Mouse (Mus musculus): ENCODE data around the gene Ext2. TPM values are rescaled to one million over a fixed set of nuclear protein-coding genes. Genes with fewer than 3 reads are reported as not detected.

The Ext2 gene
- polyA plus RNA-seq, 1 experiment: 78.9 TPM

- peak; percentile 10 for TF ChIP-seq USF1 (IDR thresholded peaks at IDR 0.05; ENCODE audit: low read depth)
- TF ChIP-seq MYOG (IDR thresholded peaks at IDR 0.05; ENCODE audit: control insufficient read depth in 1 of 3, insufficient read depth in 1 of 3, insufficient read length in 2 of 3, low read depth in 2 of 3): no peak
- H3K4me3 ChIP-seq: no peak overlapping the region
- no peaks in the 10 kb centered on the region for H3K27me3 ChIP-seq (ENCODE audit: control insufficient read depth, insufficient read depth, insufficient read length)
- no peaks in the 10 kb centered on the region for H3K79me2 ChIP-seq (ENCODE audit: control insufficient read depth, insufficient read depth)
- H3K36me3 ChIP-seq (ENCODE audit: control insufficient read depth, insufficient read depth): no peaks in the 10 kb centered on the region
- peak overlapping the region; percentile 43 for H3K4me2 ChIP-seq (ENCODE audit: low read depth)
- no peak overlapping the region for H3ac ChIP-seq (ENCODE audit: control insufficient read depth, insufficient read length)
These were observed 46.9 kb downstream of the Ext2 start for GRCm38 (mm10) chr2:93775431-93775830.

DNA sequence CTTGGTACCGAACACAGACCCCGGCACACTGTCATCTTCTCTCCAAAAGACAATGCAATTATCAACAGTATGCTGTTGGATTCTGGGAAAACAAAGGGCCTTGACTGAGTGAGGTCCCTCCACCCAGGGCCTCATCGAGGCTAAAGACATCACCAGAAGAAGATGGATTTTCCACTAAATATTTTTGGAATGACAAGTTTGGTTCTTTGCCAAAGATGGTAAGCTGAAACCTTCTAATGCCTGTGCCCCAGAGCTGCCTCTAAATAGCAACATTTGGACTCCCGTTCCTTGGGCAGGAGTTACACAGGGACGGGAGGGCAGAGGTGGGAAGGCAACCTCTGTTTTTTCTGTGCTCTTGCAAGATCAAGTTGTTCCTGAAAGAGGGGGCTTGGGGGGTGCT is 47.4 kb downstream of the Ext2 start:
- H3K79me2 ChIP-seq (ENCODE audit: control insufficient read depth, insufficient read depth): no peaks in the 10 kb centered on the region
- TF ChIP-seq TCF12 (IDR thresholded peaks at IDR 0.05; ENCODE audit: insufficient read depth, poor library complexity, severe bottlenecking) (no peak), SRF (IDR thresholded peaks at IDR 0.05; ENCODE audit: control insufficient read depth, insufficient read length, low read depth) (no peak), POLR2AphosphoS2 (IDR thresholded peaks at IDR 0.05; ENCODE audit: insufficient read length, low read depth) (no peak), CEBPB (IDR thresholded peaks at IDR 0.05; ENCODE audit: insufficient read depth, poor library complexity, severe bottlenecking) (no peak), TCF3 (IDR thresholded peaks at IDR 0.05; ENCODE audit: insufficient read length, low read depth) (no peak), USF1 (IDR thresholded peaks at IDR 0.05; ENCODE audit: low read depth) (no peak), MAX (IDR thresholded peaks at IDR 0.05; ENCODE audit: low read depth) (no peak), MYOG (IDR thresholded peaks at IDR 0.05; ENCODE audit: control insufficient read depth in 1 of 3, insufficient read depth in 1 of 3, insufficient read length in 2 of 3, low read depth in 2 of 3) (no peak), MYOD1 (IDR thresholded peaks at IDR 0.05; ENCODE audit: control insufficient read depth in 1 of 3, insufficient read length in 2 of 3, low read depth in 2 of 3) (no peak), POLR2A (IDR thresholded peaks at IDR 0.05; ENCODE audit: insufficient read length, low read depth) (no peak), E2F4 (IDR thresholded peaks at IDR 0.05; ENCODE audit: insufficient read depth) (no peak)

DNA sequence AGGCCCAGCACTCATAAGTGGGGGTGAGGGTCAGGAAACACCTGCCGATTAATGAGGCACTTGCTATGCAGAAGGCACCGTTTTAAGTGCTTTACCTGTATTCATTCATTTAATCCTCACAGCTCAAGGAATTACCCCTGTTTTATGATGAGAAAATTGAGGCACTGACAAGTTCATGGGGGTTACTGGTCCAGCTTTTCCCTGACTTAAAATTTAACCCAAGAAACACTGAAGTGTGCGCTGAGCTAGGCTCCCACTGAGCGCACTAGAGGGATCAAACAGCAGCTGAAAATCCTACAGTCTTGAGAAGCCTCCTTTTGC is 49.6 kb downstream of the Ext2 start:
- TF ChIP-seq POLR2A (IDR thresholded peaks at IDR 0.05; ENCODE audit: insufficient read length, low read depth) (no peak), REST (IDR thresholded peaks at IDR 0.05; ENCODE audit: insufficient read depth, insufficient read length) (no peak), MYOD1 (IDR thresholded peaks at IDR 0.05; ENCODE audit: control insufficient read depth in 1 of 3, insufficient read length in 2 of 3, low read depth in 2 of 3) (no peak), USF1 (IDR thresholded peaks at IDR 0.05; ENCODE audit: low read depth) (no peak), MYOG (IDR thresholded peaks at IDR 0.05; ENCODE audit: control insufficient read depth in 1 of 3, insufficient read depth in 1 of 3, insufficient read length in 2 of 3, low read depth in 2 of 3) (no peak), E2F4 (IDR thresholded peaks at IDR 0.05; ENCODE audit: insufficient read depth) (no peak), TCF3 (IDR thresholded peaks at IDR 0.05; ENCODE audit: insufficient read length, low read depth) (no peak), POLR2AphosphoS2 (IDR thresholded peaks at IDR 0.05; ENCODE audit: insufficient read length, low read depth) (no peak), TCF12 (IDR thresholded peaks at IDR 0.05; ENCODE audit: insufficient read depth, poor library complexity, severe bottlenecking) (no peak), SRF (IDR thresholded peaks at IDR 0.05; ENCODE audit: control insufficient read depth, insufficient read length, low read depth) (no peak)
- Histone ChIP-seq H3K4me2 (ENCODE audit: low read depth) (no peak overlapping the region), H3K36me3 (ENCODE audit: control insufficient read depth, insufficient read depth) (no peaks in the 10 kb centered on the region), H3K27me3 (ENCODE audit: control insufficient read depth, insufficient read depth, insufficient read length) (no peaks in the 10 kb centered on the region), H3K79me2 (ENCODE audit: control insufficient read depth, insufficient read depth) (no peaks in the 10 kb centered on the region), H3ac (ENCODE audit: control insufficient read depth, insufficient read length) (no peak overlapping the region), H3K4me3 (no peak overlapping the region)

More for the DNA sequence above, 47.4 kb downstream of the Ext2 start:
- Histone ChIP-seq H3K36me3 (ENCODE audit: control insufficient read depth, insufficient read depth) (no peaks in the 10 kb centered on the region), H3K4me2 (ENCODE audit: low read depth) (peak overlapping the region; percentile 43), H3K27me3 (ENCODE audit: control insufficient read depth, insufficient read depth, insufficient read length) (no peaks in the 10 kb centered on the region), H3ac (ENCODE audit: control insufficient read depth, insufficient read length) (no peak overlapping the region), H3K4me3 (no peak overlapping the region)

DNA sequence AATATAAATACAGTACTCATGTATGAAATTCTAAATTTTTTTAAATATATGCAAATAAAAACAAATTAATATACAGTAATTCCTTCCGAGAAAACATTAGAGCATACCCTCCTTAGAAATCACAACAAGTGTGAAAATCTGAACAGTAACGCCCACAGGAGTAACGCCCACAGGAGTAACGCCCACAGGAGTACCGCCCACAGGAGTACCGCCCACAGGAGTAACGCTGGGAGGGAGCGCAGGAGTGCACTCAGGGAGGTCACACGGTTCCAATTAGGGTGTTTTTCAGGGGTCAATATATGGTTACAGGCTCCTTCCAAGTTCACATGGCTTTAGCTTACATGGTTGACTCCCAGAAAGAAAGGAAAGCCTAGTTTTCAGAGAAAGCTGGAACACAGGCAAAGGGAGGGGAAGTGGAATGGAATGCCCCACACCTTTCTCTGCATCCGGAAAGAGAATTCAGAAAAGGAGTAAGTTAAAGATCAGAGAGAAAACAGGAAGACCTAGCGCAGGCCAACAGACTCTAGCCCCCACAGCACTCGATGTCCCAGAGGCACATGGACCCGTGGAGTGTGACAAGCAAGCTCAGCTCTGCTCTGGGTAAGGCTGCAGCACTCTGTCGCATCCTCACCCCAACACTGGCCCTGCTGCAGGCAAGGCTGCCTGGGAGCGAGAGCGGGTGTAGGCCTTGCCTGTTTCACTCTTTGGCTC is 50.2 kb downstream of the Ext2 start:
- Histone ChIP-seq H3ac (ENCODE audit: control insufficient read depth, insufficient read length) (no peak overlapping the region), H3K79me2 (ENCODE audit: control insufficient read depth, insufficient read depth) (no peaks in the 10 kb centered on the region), H3K36me3 (ENCODE audit: control insufficient read depth, insufficient read depth) (no peaks in the 10 kb centered on the region), H3K4me3 (no peak overlapping the region), H3K27me3 (ENCODE audit: control insufficient read depth, insufficient read depth, insufficient read length) (no peaks in the 10 kb centered on the region), H3K4me2 (ENCODE audit: low read depth) (no peak overlapping the region)
- TF ChIP-seq TCF3 (IDR thresholded peaks at IDR 0.05; ENCODE audit: insufficient read length, low read depth): no peak
- TF ChIP-seq SRF (IDR thresholded peaks at IDR 0.05; ENCODE audit: control insufficient read depth, insufficient read length, low read depth): no peak
- no peak for TF ChIP-seq POLR2A (IDR thresholded peaks at IDR 0.05; ENCODE audit: insufficient read length, low read depth)
- TF ChIP-seq MAX (IDR thresholded peaks at IDR 0.05; ENCODE audit: low read depth): no peak
- TF ChIP-seq MYOG (IDR thresholded peaks at IDR 0.05; ENCODE audit: control insufficient read depth in 1 of 3, insufficient read depth in 1 of 3, insufficient read length in 2 of 3, low read depth in 2 of 3): no peak
- no peak for TF ChIP-seq CEBPB (IDR thresholded peaks at IDR 0.05; ENCODE audit: insufficient read depth, poor library complexity, severe bottlenecking)
- no peak for TF ChIP-seq TCF12 (IDR thresholded peaks at IDR 0.05; ENCODE audit: insufficient read depth, poor library complexity, severe bottlenecking)
- no peak for TF ChIP-seq MYOD1 (IDR thresholded peaks at IDR 0.05; ENCODE audit: control insufficient read depth in 1 of 3, insufficient read length in 2 of 3, low read depth in 2 of 3)

DNA sequence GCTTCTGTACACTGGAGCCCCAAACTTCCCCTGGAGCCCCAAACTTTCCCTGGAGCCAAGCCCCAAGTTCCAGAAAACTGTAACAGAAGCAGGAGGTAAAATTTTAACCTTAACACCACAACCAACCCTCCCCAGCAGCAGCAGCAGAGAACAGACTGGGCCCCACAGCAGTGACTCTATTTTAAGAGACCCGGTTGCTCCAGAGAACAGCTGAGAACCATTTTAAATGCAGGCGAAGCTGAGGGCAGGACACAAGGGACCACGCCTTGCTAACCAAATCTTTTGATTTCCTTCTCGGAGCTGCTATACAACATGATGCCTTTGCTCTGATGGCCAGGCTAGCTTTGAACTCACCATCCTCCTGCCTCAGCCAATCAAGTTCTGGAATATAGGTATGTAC is 51.5 kb downstream of the Ext2 start:
- H3K36me3 ChIP-seq (ENCODE audit: control insufficient read depth, insufficient read depth): no peaks in the 10 kb centered on the region
- TF ChIP-seq MYOD1 (IDR thresholded peaks at IDR 0.05; ENCODE audit: control insufficient read depth in 1 of 3, insufficient read length in 2 of 3, low read depth in 2 of 3) (peak; percentile 11 to 70 (median 15)), TCF12 (IDR thresholded peaks at IDR 0.05; ENCODE audit: insufficient read depth, poor library complexity, severe bottlenecking) (peak; percentile 24), REST (IDR thresholded peaks at IDR 0.05; ENCODE audit: insufficient read depth, insufficient read length) (no peak), MAX (IDR thresholded peaks at IDR 0.05; ENCODE audit: low read depth) (no peak), MYOG (IDR thresholded peaks at IDR 0.05; ENCODE audit: control insufficient read depth in 1 of 3, insufficient read depth in 1 of 3, insufficient read length in 2 of 3, low read depth in 2 of 3) (peak in 2 of 3 experiments; percentile 74 to 94)
- H3K4me2 ChIP-seq (ENCODE audit: low read depth): peak overlapping the region; percentile 55
- no peaks in the 10 kb centered on the region for H3K27me3 ChIP-seq (ENCODE audit: control insufficient read depth, insufficient read depth, insufficient read length)
- H3K79me2 ChIP-seq (ENCODE audit: control insufficient read depth, insufficient read depth): no peaks in the 10 kb centered on the region
- no peak overlapping the region for H3ac ChIP-seq (ENCODE audit: control insufficient read depth, insufficient read length)
- H3K4me3 ChIP-seq: no peak overlapping the region

Data from myocyte (in vitro differentiated cells).